Mouse (Mus musculus): ENCODE data around the gene Kmt2e.

The Kmt2e gene

GRCm38 (mm10) chr5:23434598-23435481 lies 599 bp downstream of the Kmt2e start:
- peak; percentile 76 for DNase-seq

DNA sequence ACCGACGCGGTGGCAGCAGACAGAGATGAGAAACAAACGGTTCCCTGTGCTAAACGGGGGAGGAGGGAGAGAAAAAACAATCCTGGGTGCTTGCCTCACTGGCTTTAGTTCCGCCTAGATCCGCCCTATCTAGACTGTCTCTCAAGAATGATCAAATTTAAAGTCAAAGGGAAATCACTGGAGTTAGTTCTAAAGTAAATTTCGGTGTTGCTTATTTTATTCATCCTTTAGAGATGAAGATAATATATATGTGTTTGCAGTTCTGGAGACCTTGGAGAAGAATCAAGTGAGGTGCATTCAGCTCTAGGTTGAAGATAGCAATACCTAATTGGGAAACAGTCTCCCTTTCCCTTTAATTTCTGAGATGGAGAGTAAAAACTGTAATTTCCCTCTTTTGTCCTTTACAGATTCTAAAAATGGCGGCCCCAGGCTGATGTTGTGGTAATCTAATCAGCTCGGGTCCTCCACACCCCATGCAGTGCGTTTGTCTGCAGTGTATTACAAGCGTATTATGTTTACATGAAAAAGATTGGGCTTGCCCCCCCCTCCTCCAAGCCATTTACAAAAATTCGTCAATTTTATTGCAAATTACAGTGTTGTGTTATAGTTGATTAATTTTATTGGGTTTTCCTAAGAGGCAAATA lies 1.4 kb downstream of the Kmt2e start:
- peak; percentile 36 for DNase-seq

DNA sequence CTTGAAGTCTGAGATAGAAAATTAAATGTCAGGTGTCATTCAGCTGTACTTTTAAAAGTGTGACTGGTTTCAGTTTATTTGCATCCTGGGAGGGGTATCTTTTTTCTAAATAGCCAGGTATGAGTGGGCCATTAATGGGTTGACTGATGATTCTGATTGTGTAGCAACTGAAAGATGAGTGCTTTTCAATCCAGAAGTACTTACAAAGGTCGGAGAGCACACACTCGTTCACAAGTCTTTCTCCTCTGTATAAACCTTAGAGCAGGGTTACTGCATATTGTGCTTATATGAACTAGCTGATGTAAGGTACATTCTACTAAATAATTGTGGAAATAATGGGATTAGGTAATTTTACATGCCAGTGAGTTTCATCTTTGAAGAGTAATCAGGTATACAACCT lies 2.5 kb downstream of the Kmt2e start:
- DNase-seq, result no peak

GRCm38 (mm10) chr5:23439857-23440256 lies 5.6 kb downstream of the Kmt2e start:
- DNase-seq, result no peak

DNA sequence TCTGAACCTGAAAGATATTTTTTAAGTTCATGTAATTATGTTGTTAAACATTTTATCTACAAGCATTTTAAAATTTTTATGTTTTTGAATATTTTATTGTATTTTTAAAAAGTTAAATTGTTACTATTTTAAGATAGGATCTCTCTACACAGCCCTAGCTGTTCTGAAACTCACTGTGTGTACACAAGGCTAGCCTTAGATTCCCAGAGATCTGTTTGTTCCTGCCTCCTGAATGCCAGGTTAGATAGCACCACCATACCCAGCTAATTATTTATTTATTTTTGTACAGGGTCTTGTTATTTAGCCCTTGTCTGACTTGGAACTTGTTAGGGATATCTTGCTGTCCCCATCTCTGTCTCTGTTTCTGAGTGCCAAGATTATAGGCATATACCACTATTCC lies 6.3 kb downstream of the Kmt2e start:
- DNase-seq, result no peak

DNA sequence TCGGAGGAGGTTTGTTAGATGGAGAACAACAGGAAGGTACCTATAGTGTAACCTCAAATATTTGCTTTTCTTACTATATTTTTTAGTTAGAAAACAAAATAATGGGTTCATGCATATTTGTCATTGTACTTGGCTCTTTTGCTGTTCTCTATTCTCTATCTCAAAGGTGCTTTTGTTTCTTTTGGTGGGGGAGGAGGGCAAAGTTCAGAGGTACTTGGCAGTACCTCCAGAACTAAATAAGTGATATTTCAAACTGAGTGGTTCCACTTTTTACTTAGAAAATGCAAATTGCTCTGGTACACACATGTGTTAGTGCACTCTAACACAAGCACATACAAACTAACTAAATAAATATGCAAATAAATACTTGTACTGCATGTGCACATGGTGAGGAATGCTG lies 7.7 kb downstream of the Kmt2e start:
- no peak for DNase-seq

- no peak for DNase-seq
These were observed 10.2 kb downstream of the Kmt2e start for GRCm38 (mm10) chr5:23444411-23444810.

DNA sequence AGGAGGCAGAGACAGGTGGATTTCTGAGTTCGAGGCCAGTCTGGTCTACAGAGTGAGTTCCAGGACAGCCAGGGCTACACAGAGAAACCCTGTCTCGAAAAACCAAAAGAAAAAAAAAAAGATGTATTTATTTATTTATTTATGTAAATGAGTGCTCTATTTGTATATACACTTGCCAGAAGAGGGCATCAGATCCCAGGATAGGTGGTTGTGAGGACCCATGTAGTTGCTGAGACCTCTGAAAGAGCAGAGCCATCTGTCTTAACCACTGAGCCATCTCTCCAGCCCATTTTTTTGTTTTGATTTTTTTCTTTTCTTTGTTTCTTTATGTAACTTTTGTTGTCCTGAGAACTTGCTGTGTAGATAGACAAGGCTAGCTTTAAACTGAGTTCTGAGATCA lies 19.3 kb downstream of the Kmt2e start:
- peak; percentile 5 for DNase-seq

GRCm38 (mm10) chr5:23461688-23462087 lies 27.4 kb downstream of the Kmt2e start:
- DNase-seq, result peak; percentile 7

DNA sequence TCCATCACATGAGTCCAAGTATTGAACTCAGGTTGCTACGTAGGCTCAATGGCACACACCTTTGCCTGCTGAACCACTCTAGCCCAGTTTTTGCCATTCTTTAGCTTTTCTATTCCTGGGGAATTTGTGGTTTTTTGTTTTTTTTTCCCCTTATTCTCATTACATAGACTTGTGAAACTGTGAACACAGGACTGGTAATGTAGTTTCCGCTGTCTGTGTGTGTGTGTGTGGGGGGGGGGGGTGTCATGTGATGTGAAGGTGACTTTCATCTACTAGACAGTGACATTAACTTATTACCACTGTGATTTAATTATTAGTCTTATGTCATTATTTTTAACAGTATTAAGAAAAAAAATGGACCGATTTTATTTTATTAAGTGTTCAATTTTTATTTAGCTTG lies 30.0 kb downstream of the Kmt2e start:
- DNase-seq, result no peak

- DNase-seq, result no peak
These were observed 30.5 kb downstream of the Kmt2e start for GRCm38 (mm10) chr5:23464743-23465142.

GRCm38 (mm10) chr5:23466546-23466945 lies 32.3 kb downstream of the Kmt2e start:
- no peak for DNase-seq

- peak; percentile 5 for DNase-seq
These were observed 39.0 kb downstream of the Kmt2e start for GRCm38 (mm10) chr5:23473098-23473873.

DNA sequence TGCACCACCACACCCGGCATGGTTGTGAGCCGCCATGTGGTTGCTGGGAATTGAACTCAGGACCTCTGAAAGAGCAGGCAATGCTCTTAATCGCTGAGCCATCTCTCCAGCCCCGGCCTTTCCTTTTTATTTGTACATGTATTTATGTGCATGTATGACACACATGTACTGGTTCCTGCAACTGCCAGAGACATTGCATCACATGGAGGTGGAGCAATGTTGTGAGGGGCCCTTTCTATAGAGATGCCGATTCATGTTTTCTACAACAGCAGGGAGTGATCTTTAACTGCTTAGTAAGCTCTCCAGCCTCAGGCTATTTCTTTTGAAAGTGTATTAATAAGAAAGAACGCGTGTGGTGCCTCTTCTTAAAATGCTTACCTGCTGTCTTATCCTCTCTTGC lies 49.6 kb downstream of the Kmt2e start:
- DNase-seq, result no peak

DNA sequence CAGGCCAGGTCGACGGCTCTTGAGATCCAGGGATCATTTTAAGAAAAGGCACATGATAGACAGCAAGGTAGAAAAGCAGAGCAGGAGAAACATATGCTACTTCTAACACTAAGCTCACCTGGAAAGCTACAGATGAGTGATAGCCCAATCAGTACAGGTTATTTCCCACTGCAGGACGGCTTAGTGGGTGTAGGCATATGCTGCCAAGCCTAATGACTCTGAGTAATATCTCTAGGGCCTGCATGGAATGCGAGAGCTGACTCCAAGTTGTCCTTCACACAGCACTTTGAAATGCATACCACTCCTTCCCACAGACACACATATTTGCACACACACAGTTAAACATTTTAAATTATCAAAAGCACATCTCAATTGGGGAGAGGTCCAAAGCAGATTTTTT lies 55.0 kb downstream of the Kmt2e start:
- no peak for DNase-seq

DNA sequence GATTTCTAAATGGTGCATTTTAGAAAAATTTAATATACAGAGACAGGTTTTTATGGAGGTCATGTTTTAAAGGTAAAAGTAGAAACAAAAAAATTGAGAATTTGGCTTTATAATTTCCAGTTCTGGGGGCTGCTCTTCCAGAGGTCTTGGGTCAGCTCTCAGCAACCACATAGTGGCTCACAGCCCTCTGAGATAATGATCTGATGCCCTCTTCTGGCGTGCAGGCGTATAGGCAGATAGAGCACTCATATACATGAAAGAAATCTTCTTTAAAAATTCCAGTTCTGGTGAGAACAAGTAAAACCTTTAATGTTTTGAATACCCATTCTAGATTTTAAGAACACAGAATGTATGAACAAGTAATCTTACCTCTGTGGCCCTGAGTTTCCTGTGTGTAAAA lies 56.6 kb downstream of the Kmt2e start:
- DNase-seq, result no peak

- no peak for DNase-seq
These were observed 62.2 kb downstream of the Kmt2e start for GRCm38 (mm10) chr5:23496396-23496795.

- DNase-seq, result no peak
These were observed 62.7 kb downstream of the Kmt2e start for GRCm38 (mm10) chr5:23496933-23497332.

DNA sequence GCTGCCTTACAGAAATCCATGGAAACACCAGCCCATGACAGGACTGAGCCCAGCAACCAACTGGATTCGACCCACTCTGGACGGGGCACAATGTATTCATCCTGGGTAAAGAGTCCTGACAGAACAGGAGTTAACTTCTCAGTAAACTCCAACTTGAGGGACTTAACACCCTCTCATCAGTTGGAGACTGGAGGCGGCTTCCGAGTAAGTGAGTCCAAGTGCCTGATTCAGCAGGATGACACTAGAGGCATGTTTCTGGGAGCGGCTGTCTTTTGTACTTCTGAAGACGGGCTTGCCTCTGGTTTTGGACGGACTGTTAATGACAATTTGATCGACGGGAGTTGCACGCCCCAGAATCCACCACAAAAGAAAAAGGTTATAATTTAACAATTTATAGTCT lies 63.7 kb downstream of the Kmt2e start:
- no peak for DNase-seq

DNA sequence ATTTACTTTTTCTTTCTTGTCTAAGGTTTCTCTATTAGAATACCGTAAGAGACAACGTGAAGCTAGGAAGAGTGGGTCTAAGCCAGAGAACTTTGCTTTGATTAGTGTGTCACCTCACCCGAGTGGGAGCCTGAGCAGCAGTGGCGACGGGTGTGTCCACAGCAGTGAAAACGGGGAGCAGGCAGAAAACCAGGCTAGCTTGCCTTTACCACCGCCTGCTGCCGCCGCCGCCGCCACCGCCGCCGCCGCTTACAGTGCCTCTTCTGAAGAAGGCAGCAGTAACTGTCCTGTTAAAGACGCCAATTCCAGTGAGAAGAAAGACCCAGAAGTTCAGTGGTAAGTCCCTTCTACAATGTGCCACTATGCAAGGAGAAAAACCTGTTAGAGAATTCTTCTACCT lies 65.0 kb downstream of the Kmt2e start:
- DNase-seq, result no peak

DNA sequence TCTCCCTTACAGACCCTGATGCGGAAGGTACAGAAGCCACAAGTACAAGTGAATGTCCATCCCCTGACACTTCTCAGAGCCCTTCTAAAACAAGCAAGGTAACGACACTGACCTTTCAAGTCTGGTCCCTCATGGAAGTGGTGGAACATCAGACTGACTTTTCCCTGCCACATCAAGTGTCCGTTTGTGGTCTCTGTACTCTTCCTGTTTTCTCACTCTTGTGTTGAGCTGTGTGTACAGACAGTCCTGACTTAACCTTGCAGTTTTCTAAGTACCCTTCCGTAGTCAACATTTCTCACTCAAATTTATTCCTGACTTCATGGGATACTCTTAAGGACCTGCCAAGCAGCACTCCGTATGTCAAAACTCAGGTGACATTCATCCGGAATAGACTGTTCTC lies 66.5 kb downstream of the Kmt2e start:
- no peak for DNase-seq

DNA sequence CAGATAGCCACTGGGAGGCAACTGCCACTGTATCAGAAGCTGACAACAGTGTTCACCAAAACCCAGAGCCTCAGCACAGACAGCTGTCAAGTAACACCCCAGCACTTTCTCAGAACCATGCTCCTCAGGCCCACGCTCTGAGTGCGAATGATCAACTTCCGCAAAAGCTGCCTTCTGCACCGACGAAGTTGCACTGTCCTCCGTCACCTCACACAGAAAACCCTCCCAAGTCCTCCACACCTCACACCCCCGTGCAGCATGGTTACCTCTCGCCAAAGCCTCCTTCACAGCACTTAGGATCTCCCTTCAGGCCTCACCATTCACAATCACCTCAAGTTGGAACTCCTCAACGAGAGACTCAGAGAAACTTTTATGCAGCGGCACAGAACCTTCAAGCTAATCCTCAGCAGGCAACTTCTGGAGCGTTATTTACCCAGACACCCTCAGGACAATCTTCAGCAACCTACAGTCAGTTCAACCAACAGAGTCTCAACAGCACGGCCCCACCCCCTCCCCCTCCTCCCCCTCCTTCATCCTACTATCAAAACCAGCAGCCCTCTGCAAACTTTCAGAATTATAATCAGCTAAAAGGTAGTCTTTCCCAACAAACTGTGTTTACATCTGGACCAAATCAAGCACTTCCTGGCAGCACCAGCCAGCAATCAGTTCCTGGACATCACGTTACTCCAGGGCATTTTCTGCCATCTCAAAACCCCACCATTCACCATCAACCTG lies 67.5 kb downstream of the Kmt2e start:
- DNase-seq, result no peak

GRCm38 (mm10) chr5:23502317-23502937 lies 68.2 kb downstream of the Kmt2e start:
- no peak for DNase-seq
